Mouse (Mus musculus) 416B (cell line): ENCODE measurements around the gene Slc39a11.

Source experiments
- DNase-seq: peaks from one replicate; pipeline ENCODE4 v3.0.0; 2011; ENCODE audit warnings: low read depth

Slc39a11 gene

DNA sequence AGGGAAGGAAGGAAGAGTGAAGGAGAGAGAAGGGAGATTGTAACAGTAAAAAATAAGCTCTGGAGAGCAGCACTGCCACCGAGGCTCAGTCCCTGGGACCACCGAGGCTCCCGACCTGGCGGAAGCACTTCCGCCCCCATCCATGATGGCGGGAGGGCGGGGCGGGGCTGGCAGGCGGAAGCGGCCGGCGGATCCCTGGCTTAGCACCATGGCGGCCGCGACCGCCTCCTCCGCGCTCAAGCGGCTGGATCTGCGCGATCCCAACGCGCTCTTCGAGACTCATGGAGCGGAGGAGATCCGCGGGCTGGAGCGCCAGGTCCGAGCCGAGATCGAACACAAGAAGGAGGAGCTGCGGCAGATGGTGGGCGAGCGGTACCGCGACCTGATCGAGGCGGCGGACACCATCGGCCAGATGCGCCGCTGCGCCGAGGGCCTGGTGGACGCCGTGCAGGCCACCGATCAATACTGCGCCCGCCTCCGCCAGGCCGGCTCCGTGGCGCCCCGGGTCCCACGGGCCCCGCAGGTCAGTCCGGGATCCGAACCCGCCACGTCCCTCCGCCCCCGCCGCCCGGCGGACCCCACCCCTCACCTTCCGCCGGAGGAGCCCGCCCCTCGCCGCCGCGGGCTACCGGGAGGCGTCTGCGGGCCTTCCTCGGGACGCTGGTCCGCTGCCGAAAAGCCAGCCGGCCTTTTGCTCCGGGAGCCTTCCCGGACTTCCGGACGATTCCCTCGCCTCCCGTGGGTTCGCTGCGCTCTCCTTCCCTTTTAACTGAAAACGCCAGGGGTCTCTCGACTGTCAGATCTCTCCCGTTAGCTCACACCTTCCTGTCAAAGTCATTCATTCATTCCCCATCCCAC is at the start of gene Slc39a11:
Slc39a11 (minus strand) TSS at position 727 of the 858 bp plus-strand sequence.
- DNase-seq = peak; percentile 69

DNA sequence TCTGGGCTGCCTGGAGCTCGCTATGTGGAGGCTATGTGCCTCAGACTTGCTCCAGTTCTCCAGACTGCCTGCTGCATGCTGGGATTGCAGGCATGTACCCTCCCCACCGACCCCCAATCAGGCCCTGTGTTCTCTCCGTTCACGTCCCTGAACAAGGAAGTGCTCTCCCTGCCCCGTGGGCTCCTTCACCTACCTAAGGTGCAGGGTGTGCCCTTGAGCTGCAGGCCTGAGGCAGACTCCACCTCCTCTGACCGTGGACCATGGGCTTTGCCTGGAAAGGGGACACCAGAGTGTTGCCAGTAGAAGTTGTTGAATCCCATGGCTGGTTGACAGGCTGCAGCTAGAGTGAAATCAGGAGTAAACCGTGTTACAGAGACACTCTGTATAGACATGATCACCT is 49.8 kb upstream of the Slc39a11 start:
- no peak for DNase-seq

DNA sequence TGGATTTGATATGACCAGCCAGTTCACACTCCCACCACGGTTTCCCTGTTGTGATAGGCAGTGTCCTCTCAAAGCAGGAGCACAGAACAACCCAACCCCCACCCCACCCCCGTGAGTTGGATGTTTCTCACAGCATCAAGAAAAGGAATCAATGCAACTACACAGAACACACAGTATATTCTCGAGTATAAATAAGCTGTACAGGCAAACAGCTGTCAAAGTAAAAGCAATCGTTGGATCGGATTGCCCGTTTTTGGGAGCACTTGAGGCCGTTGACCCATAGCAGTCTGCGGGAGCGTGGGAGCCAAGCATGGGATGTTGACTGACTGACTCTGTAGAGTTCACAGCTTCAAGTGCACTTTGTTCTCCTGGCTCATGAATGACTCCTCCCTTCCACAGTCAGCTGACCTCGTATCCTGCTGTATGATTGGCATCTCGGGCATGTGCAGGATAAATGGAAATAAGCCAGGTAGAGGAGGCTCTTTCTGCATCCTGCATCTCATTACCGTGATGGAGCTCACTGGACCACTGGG is 48.2 kb upstream of the Slc39a11 start:
- no peak for DNase-seq

DNA sequence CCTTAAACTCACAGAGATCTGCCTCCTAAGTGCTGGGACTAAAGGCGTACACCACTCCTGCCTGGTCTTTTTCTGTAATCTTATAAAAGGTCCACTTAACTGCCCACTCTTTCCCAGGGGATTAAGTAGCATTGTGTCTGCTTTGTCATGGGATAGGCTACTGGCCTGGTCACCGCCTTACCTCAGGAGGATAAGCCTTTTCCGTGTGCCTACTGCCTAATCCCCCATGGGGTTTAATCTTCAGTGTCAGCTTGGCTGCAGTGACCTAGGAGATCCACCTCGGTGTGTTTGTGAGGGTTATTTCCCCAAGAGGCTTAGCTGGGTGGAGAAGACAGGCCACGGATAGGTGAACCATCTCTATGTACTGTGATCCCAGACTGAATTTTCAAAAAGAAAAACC is 47.7 kb upstream of the Slc39a11 start:
- DNase-seq = no peak

DNA sequence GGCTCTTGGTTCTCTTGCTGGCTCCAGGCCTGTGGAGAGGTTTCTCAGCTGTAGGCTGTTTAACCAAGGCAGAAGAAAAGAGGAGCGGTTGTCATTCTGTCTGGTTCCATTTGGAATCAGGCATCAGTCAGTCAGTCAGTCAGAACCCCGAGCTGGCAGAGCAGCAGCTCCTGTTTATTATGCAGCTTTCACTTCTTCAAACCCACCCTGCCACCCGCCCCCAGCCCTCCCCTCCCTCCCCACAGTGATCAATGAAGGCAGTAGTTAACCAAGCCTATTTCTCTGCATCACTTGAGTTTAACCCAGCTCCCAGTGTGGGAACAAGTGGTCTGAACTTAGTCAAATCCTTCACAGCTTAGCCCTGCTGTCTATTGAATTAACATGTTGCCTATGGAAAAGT is 42.0 kb upstream of the Slc39a11 start:
- DNase-seq = no peak

DNA sequence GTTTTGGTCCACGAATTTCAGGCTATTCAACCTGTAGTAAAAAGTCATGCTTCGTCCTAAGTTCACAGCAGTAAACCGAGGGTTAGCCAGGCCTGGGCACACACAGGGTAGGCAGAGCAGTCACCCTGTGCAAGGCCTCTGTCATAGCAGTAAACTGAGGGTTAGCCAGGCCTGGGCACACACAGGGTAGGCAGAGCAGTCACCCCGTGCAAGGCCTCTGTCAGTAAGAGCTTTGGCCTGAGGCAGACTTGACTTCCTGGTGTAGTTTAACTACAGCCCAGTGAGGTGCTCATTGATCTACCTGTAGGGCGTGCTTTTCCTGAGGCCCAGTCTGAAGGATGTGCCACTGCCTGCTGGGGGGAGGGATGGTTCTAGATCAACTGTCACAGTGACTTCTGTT is 41.4 kb upstream of the Slc39a11 start:
- no peak for DNase-seq

DNA sequence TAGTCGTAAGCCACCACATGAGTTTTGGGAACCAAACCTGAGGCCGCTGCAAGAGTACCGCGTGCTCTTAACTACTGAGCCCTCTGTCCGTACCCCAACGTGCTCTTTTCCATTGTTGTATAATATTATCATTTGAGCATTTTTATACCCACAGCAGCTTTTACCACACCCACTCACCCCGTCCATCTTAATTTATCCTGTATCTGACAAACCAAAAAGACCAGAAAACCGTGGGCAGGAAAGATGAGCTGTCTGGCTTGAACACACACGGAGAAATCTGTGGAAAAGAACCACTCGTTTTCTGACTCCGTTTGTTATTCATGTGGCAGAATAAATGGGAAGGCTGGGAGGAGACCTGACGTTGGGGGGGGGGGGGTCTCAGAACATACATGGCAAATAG is 40.6 kb upstream of the Slc39a11 start:
- no peak for DNase-seq

DNA sequence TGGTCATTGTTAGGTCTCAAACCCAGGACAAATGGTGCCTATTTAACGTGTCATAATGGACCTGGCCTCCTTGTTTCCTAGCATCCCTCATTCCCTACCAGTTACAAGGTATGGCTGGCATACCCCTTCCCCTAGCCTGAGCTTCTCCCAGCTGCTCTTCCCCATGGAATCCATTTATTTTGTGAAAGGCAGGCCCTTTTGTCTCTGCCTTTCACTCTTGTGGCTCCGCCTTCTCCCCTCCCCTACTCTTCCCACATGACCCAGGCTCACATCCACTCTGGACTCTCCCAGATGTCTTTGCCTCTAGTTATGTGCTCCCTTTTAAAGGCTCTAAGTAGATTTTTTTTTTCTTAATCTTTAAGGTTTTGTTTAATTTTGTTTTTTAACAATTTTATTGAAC is 37.2 kb upstream of the Slc39a11 start:
- no peak for DNase-seq

DNA sequence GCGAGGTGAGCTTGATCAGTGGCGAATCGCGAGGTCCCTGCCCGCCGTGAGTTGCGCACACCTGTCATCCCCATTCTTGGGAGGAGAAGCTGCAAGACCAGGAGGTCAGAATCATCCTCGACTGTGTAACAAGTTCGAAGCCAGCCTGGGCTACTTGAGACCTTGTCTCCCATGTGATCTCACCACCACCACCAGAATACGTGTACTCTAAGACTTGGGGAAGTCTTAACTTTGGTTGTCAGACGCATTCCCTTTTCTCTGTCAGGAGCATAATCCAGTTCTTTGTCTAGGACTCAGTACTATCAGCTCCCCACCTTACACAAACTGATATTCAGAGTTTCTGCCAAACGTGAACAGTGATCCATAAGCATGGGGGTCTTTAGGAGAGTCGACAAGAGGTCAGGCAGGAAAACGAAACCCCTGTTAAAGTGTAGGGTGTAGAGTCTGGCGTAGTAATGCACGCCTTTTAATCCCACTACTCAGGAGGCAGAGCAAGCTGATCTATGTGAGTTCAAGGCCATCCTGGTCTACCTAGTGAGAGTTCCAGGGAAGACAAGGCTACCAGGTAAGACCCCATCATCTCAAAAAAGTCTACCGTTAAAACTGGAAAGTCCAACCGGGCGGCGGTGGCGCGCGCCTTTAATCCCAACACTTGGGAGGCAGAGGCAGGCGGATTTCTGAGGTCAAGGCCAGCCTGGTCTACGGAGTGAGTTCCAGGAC is 35.0 kb upstream of the Slc39a11 start:
- DNase-seq = no peak

DNA sequence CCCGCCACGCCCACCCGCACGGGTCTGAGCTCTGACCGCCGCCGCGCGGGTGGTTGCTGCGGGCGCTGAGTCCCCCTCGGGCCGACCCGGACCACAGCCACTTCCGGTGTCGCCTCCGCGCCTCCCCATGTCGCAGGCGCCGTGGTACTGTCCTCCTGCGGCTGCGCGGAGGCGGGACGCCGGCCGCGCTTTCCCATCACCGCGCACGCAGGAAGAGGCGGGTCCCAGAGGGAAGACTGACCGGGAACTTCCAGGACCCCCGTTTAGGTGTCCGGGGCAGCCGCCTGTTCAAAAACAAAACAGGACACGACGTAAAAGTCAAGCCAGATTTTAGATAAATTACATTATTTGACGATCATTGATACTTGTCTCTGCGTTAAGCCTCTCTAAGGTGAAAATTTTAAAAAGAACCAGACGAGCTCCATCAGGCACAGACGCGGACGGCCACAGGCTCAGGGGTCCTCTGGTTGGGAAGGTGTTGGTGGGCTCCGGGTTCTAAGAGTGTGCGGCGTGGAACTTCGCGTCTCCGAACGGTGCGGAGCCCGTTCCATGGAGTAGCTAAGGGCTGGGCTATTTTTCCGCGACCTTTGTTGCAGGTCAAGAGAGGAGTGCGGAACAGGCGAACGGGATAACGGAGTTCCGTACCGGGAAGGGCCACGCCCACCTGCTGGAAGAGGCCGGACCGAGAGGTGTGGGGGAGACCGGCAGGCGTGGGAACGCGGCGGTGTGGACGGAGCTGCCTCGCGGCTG is 34.3 kb upstream of the Slc39a11 start, which contains the start of the genes Fam104a and D11Wsu47e:
Fam104a (minus strand) TSS at position 199 of the 750 bp plus-strand sequence.
D11Wsu47e (plus strand) TSS at position 456 of the 750 bp plus-strand sequence.
- peak; percentile 96 for DNase-seq

DNA sequence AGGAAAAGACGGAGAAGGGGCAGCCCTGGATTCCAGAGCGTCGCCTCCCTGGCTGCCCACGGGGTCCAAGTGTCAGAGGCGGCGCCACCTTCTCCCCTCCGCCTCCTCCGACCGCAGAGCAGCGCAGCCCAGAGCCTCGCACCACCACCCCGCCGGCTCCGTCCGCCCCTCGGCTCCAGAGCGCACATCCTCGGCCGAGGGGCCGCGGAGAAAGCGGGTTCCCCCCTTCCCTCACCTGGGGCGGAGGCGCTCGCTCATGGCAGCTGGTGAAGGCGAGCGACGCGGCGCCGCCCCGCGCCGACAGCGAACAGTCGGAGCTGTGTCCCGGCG is 33.7 kb upstream of the Slc39a11 start:
- DNase-seq = no peak

DNA sequence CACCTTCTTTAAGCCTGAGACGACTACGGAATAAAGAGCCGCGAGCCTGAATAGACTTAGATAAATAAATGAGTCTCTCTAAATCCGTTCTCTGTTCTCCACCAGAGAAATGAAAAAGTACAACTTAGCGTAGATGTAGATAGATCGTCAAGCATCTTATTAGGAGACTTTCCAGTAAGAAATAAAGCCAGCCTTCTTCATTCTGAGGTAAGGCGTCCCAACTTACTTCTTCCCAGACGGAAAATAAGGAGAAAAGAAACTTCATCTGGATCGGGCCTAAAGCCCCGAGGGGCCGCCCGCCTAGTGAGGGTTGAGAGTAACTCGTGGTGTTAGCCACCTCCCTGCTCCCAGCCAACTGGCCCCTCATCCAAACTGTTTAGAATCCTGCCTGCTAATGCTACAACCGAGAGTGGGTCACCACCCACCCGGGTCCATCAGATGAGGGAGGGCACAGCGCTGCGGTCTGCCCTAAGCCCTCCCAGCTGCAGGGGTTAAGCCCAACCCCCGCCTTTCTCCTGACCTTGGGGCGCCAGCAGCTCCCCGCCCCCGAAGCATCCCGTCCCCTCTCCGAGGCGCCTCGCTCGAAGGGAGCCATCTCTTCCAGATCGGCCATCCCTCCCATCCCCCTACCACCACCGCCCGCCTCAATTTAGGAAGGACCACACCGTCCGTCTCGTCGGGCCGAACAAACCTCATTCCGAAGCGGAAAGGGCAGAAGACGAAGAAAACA is 33.2 kb upstream of the Slc39a11 start:
- DNase-seq = peak; percentile 81

DNA sequence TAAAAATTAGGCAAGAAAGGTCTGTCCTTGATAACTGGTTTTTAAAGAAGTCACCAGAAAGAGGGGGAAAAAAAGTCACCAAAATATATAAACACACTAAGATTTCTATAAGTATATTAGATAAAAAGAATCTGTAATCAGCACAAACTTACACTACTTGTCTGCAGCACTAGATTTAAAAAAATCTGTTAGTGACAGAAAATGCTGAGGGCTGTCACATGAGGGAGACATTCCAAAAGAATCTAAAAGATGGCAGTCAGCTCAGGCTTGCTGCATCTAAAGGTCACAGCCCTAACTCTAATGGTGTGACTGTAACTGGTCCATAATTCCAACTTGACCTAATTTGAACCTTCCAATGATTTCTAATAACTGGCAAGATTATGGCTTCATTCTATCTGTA is 32.1 kb upstream of the Slc39a11 start:
- peak; percentile 35 for DNase-seq

DNA sequence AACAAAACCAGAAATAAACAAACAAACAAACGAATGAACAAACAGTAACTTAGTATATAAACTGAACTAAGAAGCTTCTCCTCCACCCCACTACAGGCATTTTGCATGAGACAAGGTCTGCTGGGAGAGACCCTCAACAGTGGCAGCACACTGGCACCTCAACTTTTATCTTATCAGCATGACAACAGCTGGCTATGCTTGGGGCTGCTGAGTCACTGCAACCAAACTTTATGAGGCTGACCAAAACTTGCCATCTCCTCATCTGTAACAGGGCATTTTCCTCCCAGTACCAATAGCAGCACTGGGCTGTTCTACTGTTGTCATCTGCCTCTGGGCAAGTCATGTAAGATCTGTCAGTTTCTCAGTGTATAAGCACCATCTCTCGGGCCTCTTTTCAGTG is 31.1 kb upstream of the Slc39a11 start:
- peak; percentile 84 for DNase-seq

DNA sequence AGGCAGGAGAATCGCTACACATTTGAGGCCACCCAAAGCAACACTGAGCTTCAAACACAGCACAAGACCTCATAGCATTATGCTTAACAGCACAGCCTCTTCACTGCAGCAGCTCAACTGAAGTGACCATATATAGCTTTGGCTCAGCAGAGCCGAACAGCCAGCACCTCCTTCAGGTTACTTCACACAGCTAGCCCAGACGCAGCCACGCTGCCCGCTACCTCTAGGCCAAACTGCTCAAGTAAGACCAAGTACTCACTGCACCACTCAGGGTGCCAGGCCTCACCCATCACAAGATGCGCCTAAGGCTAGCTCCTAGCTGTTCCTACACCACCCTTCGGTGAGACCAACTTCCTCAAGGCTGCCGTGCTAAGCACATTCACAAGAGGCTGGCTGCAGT is 28.5 kb upstream of the Slc39a11 start:
- DNase-seq = peak; percentile 32

DNA sequence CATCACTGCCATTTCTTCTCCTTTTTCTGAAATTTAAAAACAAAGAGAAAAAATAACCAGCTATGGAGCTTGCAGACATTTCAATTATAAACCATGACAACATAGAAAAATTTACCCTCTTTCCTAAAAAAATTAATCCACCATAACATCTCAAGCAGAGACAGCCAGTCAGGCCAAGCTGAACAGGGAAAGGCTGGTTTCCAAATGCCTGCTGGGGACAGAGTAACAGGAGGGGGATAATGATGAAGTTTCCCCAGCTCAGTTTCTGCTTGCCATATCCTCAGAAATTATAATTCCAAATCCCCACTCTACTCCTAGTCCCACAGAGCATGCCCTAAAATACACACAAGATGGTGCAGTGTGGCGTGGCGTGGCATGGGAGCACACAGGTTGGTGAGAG is 27.5 kb upstream of the Slc39a11 start:
- no peak for DNase-seq

DNA sequence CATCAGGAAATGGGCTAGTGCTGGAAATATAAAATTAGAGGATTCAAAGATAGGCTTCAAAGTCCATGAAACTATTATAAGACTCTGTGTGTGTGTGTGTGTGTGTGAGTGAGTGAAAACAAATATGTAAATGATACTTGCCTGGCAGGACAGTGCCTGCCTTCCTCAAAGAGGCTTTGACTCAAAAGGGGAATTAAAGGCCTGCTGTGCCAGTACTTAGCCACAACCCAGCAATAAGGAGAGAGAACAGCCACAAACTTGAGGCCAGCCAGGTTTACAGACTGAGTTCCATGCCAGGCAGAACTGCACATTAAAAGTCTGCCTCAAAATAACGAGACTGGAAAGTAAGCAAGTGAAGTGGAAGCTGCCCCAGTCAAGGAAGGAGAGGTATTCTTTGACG is 27.0 kb upstream of the Slc39a11 start:
- no peak for DNase-seq

DNA sequence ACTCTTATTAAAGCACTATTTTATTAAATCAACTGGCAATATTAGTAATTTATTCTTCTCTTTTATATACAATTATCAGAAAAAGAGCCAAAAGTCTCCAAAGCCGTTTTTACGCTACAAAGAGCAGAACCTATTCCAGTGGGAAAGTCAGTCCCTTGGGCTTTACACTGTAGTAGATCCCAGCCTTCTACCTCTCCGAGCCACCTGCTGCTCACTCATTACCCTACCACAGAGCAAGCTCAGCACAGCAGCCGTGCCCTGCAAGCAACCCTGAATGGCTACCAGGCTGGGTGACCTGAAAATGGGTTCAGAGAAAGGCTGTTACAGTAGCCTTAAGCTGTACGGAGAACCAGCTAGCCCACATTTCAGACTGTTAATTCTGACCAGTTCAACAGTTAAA is 24.7 kb upstream of the Slc39a11 start:
- DNase-seq = no peak

DNA sequence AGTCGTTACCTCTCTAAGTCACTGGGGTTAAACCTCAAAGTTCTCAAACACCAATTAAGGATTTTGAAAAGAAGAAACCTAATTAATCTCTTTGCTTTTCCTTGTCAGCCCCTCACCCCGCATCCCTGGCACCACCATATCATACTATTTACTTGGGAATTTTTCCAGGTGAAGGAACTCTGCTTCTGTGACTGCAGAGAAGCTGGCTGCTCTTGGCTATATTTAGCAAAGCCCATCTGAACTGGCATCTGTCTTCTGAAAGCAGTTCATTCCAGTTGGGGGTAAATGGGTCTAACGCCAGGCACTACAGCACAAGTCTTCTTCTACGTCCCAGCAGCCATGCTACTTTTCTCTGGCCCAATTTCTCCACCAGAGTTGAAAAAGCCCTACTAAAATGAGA is 23.7 kb upstream of the Slc39a11 start:
- DNase-seq = no peak

DNA sequence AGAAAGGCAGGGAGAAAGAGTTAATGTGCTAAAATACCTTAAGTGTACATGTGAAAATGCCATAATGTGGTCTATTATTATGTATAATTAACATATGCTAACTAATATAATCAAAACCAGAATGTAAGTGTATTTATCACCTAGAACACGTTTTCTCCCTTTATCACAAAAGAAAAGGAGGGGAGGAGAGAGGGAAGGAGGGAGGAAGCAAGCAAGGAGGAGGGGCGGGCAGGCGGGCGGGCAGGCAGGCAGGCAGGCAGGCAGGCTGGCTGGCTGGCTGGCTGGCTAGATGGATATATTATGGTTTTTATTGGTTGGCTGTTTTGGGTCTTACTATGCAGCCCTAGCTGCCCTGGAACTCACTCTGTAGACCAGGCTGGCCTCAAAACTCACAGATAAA is 19.8 kb upstream of the Slc39a11 start:
- DNase-seq = no peak

DNA sequence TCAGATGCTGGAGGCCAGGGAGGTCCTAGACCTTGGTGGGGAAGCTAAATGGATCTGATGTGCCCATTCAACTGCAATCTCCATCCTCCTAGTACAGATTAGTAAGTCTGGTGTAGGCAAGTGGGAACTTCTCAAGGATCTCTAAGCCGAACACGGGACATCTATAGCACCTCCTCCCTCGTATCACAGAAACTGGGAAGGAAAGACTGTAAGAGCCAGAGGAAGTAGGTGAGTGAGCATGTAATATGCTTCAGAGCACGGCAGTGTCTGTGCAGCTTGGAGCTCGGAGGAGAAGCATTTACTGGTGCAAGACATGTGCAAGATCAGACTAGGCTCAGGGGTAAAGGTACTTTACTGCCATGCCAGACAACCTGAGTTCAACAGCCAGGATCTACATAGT is 19.0 kb upstream of the Slc39a11 start:
- DNase-seq = no peak

DNA sequence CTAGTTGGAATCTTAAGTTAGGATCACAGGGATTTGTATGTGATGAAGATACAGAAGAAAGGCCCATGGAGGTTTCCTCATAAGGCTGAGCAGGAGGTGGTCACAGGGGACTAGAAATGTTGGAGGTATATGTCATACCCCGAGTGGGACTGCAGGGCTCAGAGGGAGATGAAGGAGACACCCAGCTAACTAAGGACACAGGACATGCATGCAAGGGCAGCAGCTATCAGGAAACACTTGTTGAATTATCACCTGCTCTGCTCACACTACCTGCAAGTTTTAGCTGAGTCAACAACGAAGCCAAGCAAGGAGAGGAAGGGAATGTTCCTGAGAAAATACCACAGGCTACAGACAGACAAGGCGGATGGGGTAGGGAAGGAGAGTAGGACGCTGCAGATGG is 17.8 kb upstream of the Slc39a11 start:
- DNase-seq = no peak
